Mouse (Mus musculus) C2C12 (cell line): ENCODE data around the gene Fmod. TPM values are rescaled to one million over a fixed set of nuclear protein-coding genes. Genes with fewer than 3 reads are reported as not detected.

Experiments used
- H3K27me3 ChIP-seq: one replicate; pipeline ENCODE4 v1.6.1; 2011; ENCODE audit not compliant: control insufficient read depth, insufficient read depth, insufficient read length
- H3K36me3 ChIP-seq: one replicate; pipeline ENCODE4 v1.6.1; 2011; ENCODE audit not compliant: control insufficient read depth, insufficient read depth
- H3K4me3 ChIP-seq: one replicate; pipeline ENCODE4 v1.5.1; 2011; ENCODE audit warnings: mild to moderate bottlenecking, control low read depth; ENCODE audit not compliant: poor library complexity, insufficient read depth, severe bottlenecking
- H3K79me2 ChIP-seq: one replicate; pipeline ENCODE4 v1.6.1; 2011; ENCODE audit not compliant: control insufficient read depth, insufficient read depth
- H3K79me3 ChIP-seq: one replicate; pipeline ENCODE4 v1.6.1; 2011; ENCODE audit warnings: low read depth, control low read depth
- H3ac ChIP-seq: one replicate; pipeline ENCODE3; 2011; ENCODE audit warnings: low read depth; ENCODE audit not compliant: control insufficient read depth, insufficient read length
- CEBPB ChIP-seq: IDR thresholded peaks from one replicate; pipeline ENCODE4 v1.6.1; 2011; ENCODE audit warnings: low read depth, mild to moderate bottlenecking, control low read depth, moderate library complexity
- CTCF ChIP-seq: IDR thresholded peaks from one replicate; pipeline ENCODE4 v1.5.1; 2011; ENCODE audit not compliant: control insufficient read depth, insufficient read depth, insufficient read length
- FOSL1 ChIP-seq: IDR thresholded peaks from one replicate; pipeline ENCODE4 v1.8.0; 2011; ENCODE audit warnings: mild to moderate bottlenecking, low read length; ENCODE audit not compliant: poor library complexity, insufficient read depth, severe bottlenecking
- MAX ChIP-seq: IDR thresholded peaks from one replicate; pipeline ENCODE4 v1.6.1; 2011; ENCODE audit warnings: mild to moderate bottlenecking, control low read depth
- MYOD1 ChIP-seq: IDR thresholded peaks from one replicate; pipeline ENCODE4 v1.6.1; 2011; ENCODE audit warnings: low read depth; ENCODE audit not compliant: control insufficient read depth, insufficient read length
- MYOG ChIP-seq: IDR thresholded peaks from one replicate; pipeline ENCODE4 v1.6.1; 2011; ENCODE audit not compliant: control insufficient read depth, insufficient read length; ENCODE audit errors: extremely low read depth
- USF1 ChIP-seq: IDR thresholded peaks from one replicate; pipeline ENCODE4 v1.6.1; 2011; ENCODE audit warnings: low read depth, mild to moderate bottlenecking, control low read depth, moderate library complexity
- polyA plus RNA-seq: library from polyadenylated mRNA; unstranded; fragments of >200 nt; fragmentation: generic; extraction: Trizol; gene quantifications from one replicate; pipeline ENCODE4 v1.2.1, GENCODE M21; 2012; ENCODE audit warnings: missing spikeins

Fmod gene
- polyA plus RNA-seq, 1 experiment, result 0.53 TPM

DNA sequence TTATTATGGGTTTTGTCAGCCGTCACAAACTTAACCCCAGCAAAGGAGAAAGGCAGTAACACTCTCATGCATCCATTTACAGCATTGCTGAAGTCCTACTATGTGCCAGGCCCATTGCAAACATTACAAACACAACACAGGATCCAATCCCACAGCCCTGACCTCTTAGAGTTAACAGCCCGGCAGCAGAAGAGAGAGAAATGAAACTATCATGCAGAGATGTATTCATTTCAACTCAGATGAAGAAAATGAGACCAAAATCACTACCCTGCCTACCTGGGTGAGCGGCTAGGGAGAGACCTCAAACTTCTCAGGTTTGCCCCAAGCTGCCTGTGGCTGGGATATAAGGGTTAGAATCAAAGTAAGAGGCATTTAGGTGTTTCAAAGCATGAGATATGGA, 29.5 kb downstream of the Fmod start:
- no peaks in the 10 kb centered on the region for H3K79me2 ChIP-seq
- H3K4me3 ChIP-seq, result no peak overlapping the region
- TF ChIP-seq FOSL1 (no peak), MAX (no peak), CTCF (no peak)
- H3K27me3 ChIP-seq, result no peaks in the 10 kb centered on the region
- H3ac ChIP-seq, result no peak overlapping the region
- H3K79me3 ChIP-seq, result no peaks in the 10 kb centered on the region
- H3K36me3 ChIP-seq, result no peaks in the 10 kb centered on the region

GRCm38 (mm10) chr1:134067143-134067619, 30.1 kb downstream of the Fmod start:
- H3ac ChIP-seq, result no peak overlapping the region
- TF ChIP-seq CEBPB (no peak), FOSL1 (no peak), MAX (no peak), MYOG (no peak), CTCF (no peak), MYOD1 (peak; percentile 50), USF1 (no peak)
- no peaks in the 10 kb centered on the region for H3K36me3 ChIP-seq
- no peaks in the 10 kb centered on the region for H3K79me3 ChIP-seq
- H3K4me3 ChIP-seq, result no peak overlapping the region
- no peaks in the 10 kb centered on the region for H3K79me2 ChIP-seq
- no peaks in the 10 kb centered on the region for H3K27me3 ChIP-seq

- TF ChIP-seq MYOG (no peak), CEBPB (no peak), FOSL1 (no peak), CTCF (no peak), MYOD1 (no peak), USF1 (no peak), MAX (no peak)
- H3K79me2 ChIP-seq, result no peaks in the 10 kb centered on the region
- H3K79me3 ChIP-seq, result no peaks in the 10 kb centered on the region
Measured at GRCm38 (mm10) chr1:134070099-134070669, 33.1 kb downstream of the Fmod start.

GRCm38 (mm10) chr1:134071411-134072018, 34.5 kb downstream of the Fmod start:
- Histone ChIP-seq H3K27me3 (no peaks in the 10 kb centered on the region), H3K36me3 (peaks cover 17% of the 10 kb centered on the region), H3K79me2 (peaks cover 8% of the 10 kb centered on the region), H3K79me3 (no peaks in the 10 kb centered on the region), H3K4me3 (no peak overlapping the region), H3ac (no peak overlapping the region)
- TF ChIP-seq MYOG (no peak), MYOD1 (peak; percentile 94), FOSL1 (no peak)

More at GRCm38 (mm10) chr1:134070099-134070669, 33.1 kb downstream of the Fmod start:
- Histone ChIP-seq H3K4me3 (no peak overlapping the region), H3ac (no peak overlapping the region), H3K36me3 (peaks cover 4% of the 10 kb centered on the region), H3K27me3 (no peaks in the 10 kb centered on the region)

GRCm38 (mm10) chr1:134073061-134073564, 36.1 kb downstream of the Fmod start:
- H3K27me3 ChIP-seq, result no peaks in the 10 kb centered on the region
- no peak overlapping the region for H3K4me3 ChIP-seq
- no peak overlapping the region for H3ac ChIP-seq
- peaks cover 3% of the 10 kb centered on the region for H3K79me3 ChIP-seq
- TF ChIP-seq USF1, result no peak
- TF ChIP-seq MAX, result no peak
- H3K79me2 ChIP-seq, result peaks cover 18% of the 10 kb centered on the region
- peaks cover 19% of the 10 kb centered on the region for H3K36me3 ChIP-seq

DNA sequence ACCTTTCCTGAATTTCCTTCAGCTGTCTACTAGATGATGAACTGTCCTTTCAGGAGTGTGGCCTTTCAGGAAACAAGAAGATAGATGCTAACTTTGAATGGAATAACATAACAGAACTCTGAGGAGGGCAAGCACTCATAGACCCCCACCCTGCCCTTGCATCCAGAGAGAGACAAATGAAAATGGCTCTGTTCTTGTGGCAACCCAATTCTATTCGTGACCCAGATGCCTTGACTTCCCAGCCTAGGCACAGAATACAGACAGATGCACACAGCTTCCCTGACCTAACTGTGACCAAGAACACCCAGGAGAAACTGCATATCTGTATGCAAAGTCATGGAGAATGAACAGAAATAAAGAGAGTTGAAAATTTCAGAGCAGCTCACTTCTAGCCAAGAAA, 36.6 kb downstream of the Fmod start:
- Histone ChIP-seq H3K4me3 (no peak overlapping the region), H3K79me2 (peaks cover 24% of the 10 kb centered on the region), H3K36me3 (peaks cover 19% of the 10 kb centered on the region), H3K27me3 (no peaks in the 10 kb centered on the region), H3K79me3 (peaks cover 3% of the 10 kb centered on the region), H3ac (no peak overlapping the region)
- no peak for TF ChIP-seq MYOD1
- no peak for TF ChIP-seq USF1
- no peak for TF ChIP-seq CTCF
- no peak for TF ChIP-seq FOSL1
- TF ChIP-seq MAX, result no peak
- no peak for TF ChIP-seq CEBPB
- no peak for TF ChIP-seq MYOG
